Mouse (Mus musculus): Measurements from ENCODE around the gene Grifin. TPM values are rescaled to one million over a fixed set of nuclear protein-coding genes. Genes with fewer than 3 reads are reported as not detected.

The Grifin gene
- not detected for total RNA-seq (2021)
- long read RNA-seq, experiment 1, result 0 reads
- long read RNA-seq, experiment 2, result 0 reads

GRCm38 (mm10) chr5:140564896-140565295, at the start of gene Grifin:
Gene Grifin (minus strand): TSS chr5:140565071.
- no peak for DNase-seq (ENCODE audit: low spot score in 2 of 2)

DNA sequence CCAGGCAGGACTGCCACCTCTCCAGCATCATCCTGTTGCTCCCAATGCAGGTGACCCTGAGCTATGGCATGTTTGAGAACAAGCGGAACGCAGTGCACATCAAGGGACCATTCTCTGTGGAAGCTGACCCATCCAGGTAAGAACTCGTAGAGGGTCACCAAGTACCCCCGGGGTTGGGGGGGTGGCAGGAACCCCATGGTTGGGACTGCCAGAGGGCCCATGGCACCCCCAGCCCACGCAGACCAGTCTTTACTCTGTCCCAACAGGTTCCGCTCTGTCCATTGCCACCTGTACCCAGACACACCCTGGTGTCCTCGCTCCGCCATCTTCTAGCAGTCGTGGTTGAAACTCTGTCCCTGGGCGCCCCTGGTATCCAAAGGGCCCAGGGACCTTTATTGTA, 49.3 kb upstream of the Grifin start:
- DNase-seq (ENCODE audit: low spot score in 2 of 2), result no peak

GRCm38 (mm10) chr5:140612191-140612590, 47.3 kb upstream of the Grifin start:
- DNase-seq (ENCODE audit: low spot score in 2 of 2), result no peak

- DNase-seq (ENCODE audit: low spot score in 2 of 2), result no peak
Measured at GRCm38 (mm10) chr5:140611611-140612185, 46.8 kb upstream of the Grifin start.

DNA sequence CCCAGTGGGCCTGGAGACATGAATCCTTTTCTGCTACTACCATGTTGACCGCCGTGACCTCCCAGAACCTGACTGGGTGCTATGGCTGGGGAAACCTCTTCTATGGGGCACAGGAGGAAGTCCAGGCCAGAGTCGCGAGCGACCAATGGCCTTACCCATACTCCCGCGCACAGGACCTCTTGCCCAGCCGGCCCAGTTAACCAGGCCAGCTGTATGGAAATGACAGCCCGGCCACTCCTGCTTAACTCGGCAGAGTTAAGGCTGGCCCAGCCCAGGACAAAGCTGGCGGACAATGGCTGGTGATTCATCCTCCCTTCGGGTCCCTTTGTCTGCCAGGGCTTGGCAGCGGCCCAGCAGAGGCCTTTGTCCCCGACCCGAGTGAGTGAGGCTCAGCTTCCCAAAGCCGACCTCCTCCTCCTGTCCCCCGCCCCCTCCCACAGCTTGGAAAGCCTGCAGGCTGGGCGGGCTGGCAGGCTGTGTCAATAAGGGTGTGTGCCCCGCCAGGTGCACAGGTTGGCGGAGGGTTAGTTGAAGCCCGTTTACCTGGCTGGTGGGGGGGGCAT, 46.2 kb upstream of the Grifin start:
- DNase-seq (ENCODE audit: low spot score in 2 of 2), result peak in 1 of 2 experiments; percentile 61

DNA sequence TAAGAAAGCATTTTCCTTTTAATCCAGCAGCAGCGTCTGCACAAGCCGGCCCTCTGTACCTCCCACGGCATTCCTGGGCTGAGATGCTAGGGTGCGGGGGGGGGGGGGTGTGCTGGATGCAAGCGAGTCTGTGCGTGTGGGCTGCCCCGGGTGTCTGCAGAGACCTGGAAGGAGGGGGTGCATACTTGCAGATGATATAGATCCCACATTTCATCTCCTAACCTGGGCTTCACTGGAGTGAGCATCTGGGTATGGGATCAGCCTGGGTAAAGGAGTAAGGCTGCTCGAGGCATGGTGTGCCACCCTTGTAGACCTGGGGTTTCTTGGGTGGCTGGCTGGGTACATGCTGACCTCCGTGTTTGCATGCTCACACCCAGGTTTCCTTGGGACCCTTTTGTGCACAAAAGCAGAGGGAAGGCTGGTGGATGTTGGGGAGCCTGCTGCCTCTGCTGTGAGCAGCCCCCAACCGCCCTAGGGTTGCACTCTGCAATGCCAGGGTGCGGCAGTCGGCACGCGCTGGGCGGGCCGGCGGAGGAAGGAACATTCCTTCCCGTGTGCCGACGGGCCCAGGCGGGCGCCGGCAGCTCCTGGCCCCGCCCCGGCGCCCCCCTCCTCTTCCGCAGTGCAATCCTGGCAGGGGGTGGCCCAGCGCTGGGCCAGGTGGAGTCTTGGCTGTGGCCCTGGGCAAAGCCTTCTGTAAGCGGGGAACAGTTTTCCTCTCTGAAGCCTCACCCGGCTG, 45.6 kb upstream of the Grifin start:
- no peak for DNase-seq (ENCODE audit: low spot score in 2 of 2)

DNA sequence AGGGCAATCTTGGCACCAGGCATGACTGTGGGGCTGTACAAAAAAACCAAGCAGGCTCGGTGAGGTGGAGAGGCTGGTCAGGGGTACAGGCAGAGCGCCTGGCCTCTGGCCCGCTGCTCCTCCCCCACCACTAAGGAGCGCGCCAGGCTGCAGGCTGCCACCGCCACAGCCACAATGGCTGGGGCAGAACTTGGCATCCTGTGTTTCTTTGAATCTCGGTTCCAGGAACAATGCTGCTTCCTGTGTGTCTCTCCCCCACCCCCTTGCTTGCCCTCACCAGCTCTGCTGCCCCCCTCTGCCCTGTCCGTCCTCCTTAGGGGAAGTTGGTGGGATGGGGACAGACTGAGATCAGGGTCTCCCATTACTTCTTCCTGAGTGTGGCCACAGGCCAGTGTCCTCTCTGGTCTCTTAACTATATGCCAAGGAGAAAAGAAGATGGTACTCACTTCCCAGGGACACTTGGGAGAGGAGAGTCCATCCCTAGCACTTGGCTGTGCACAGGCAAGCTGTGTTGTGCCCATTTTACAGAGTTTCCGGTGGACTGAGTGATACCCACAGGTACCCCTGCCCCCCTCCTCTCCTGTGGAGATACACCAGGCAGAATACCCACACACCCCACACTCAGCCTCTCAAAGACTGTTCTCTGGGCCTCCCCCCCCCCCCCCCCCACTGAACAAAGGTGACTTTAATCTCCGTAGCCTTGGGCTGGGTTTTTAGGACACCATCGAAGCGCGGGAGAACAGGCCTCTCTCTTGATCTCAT, 44.8 kb upstream of the Grifin start:
- DNase-seq (ENCODE audit: low spot score in 2 of 2), result peak in 1 of 2 experiments; percentile 67

- DNase-seq (ENCODE audit: low spot score in 2 of 2), result peak in 1 of 2 experiments; percentile 59
Measured at GRCm38 (mm10) chr5:140608634-140609015, 43.8 kb upstream of the Grifin start.

DNA sequence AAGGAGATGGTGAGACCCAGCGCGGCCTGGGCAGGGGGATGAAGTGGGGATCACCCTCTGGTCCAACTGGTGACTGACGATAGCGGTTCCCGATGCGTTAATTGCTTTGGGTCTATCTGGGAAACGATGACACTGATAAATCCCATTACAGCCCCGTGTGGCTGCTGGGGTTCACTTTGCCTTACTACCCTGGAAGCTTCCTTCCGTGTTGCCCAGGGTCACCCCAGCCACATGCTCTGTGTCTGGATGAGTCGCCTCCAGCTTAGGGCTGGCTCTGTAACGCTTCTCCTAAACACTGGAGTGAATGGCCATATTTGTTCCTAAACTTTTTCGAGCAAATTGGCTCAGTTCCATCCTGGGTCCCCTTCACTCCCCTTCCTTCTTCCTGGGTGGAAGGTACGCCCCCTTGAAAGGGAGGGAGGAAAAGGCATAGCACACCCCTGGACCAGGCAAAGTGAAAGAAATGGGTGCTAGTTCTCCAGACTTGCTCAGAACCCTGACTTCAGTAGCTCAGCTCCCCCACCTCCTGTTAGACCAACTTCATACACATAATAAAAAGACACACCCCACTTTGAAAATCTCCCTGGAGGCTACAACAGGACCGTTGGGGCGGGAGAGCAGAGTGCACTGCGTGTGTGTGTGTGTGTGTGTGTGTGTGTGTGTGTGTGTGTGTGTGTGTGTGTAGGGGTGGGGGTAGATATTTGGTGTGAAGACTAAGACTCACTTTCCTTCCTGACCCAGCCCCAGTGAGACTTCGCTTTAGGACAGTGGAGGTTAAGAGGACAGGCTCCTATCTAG, 43.2 kb upstream of the Grifin start:
- no peak for DNase-seq (ENCODE audit: low spot score in 2 of 2)

GRCm38 (mm10) chr5:140607001-140607835, 42.3 kb upstream of the Grifin start, which contains the start of gene Lfng:
Gene Lfng (plus strand): TSS chr5:140607320.
- DNase-seq (ENCODE audit: low spot score in 2 of 2), result peak; percentile 78 to 85

DNA sequence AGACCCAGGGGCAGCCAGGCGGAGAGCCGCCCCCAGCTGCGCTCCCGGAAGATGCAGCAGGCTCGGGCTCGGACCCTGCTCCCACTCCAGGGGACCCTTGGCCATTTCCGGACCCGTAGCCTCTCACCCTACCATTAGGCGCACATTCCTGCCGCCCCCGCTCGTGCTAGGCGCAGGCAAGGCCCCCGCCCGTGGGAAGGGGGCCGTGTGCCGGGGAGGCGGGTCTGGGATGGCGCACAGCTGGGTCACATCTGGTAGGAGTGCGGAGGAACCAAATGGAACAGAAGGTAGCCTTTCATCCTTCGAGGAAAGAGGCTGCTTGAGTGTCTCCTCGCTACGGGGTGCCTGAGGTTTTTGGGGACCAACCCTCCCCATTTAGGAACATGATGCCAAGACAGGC, 41.5 kb upstream of the Grifin start:
- no peak for DNase-seq (ENCODE audit: low spot score in 2 of 2)

DNA sequence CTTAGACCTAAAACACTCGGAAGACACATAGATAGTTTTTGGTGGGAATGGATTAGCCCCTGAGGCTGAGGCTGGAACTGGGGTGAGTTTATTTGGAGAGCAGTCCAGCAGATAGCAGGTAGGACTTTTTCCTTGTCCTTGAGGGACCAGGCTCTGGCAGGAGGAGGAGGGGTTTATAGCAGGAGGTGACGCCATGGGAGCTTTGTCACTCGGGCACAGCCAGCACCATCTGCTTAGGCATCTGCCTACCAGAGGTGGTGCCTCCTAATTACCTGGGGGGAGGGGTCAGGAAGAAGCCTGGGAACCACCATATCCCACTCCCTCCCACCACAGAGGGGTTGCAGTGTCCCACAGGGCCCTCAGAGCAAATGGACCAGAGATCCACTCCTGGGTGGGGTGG, 40.4 kb upstream of the Grifin start:
- DNase-seq (ENCODE audit: low spot score in 2 of 2), result no peak

DNA sequence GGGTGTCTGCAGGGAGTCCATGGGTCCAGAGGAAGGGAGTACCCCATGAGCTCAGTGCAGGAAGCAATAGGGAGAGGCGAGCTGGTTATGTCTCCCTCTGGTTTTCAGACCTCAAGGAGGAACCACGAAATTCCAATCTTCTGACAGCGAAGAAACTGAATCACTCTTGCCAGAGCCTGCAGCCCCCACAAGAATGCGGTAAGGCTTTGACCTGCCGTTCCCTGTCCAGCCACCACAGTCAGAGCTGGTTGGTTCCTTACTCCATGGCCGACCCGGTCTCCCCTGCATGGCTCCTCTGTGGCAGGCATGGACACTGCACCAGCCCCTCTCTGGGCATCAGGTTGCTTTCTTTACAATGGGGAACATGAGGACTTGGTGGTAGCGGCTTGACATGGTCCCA, 39.5 kb upstream of the Grifin start:
- no peak for DNase-seq (ENCODE audit: low spot score in 2 of 2)

DNA sequence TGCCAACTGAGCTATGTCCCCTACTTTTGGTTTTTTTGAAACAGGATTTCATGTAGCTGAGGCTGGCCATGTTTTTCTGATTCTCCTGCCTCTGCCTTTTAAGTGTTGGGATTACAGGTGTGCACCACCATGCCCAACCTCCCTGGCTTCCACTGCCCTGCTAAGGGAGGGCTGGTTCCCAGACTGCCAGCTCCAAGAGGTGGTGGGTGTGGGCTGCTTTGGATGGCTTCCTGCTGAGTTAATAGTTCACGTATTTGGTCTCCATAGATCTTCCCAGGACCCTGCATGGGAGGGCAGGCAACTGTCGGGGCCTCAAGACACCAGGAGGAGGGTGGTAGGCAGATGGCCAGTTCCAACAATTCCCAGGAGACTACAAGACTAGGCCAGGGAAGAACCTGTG, 37.7 kb upstream of the Grifin start:
- no peak for DNase-seq (ENCODE audit: low spot score in 2 of 2)

GRCm38 (mm10) chr5:140601712-140602111, 36.8 kb upstream of the Grifin start:
- DNase-seq (ENCODE audit: low spot score in 2 of 2), result no peak

DNA sequence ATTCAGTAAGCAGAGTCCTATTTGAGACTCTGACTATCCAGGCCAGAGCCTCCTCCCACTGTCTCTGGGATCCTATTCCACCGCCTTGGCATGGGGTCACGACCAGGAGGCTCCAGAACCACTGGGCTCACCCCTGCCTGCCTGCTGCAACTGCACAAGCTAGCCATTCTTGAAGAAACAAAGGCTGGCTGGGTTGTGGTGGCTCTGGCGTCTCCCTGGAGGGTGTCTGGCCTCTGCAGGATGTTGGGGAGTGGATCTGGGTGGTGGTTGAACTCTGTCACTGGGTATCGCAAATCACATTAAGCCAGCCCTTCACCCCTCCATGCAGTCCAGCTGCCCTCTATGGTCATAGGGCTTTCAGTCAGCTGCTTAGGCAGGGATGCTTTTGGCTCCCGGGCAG, 35.1 kb upstream of the Grifin start:
- DNase-seq (ENCODE audit: low spot score in 2 of 2), result no peak

GRCm38 (mm10) chr5:140597787-140598186, 32.9 kb upstream of the Grifin start:
- no peak for DNase-seq (ENCODE audit: low spot score in 2 of 2)

DNA sequence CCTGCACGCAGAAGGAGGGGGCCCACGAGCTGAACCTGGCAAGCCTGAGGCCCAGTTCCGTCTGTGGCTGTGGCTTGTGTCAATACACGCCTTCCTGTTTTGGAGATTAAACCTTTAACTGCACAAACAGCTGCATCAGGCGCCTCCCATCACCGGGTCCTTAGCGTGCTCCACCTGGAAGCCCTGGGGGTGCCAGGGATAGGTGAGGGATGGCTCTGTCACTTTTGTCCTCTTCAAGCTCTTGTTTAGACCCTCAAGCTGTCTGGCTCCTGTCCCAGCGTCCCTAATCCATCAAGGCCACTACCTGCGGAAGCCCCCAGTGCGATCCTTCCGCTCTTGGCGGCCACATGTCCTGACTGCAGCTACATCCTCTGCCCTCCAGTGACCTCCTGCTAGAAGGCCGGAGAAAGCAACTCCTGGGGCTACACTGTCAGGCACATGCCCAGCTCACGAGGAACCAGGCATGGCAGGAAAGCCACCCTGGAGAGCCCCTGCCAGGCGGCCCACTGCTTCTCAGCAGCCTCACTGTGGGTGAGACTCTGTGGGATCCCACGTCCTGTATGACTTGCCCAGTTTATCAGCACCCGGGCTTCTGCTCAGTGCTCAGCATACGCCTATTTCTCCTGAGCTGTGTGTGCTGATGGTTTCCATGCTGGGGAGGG, 32.2 kb upstream of the Grifin start:
- no peak for DNase-seq (ENCODE audit: low spot score in 2 of 2)

GRCm38 (mm10) chr5:140596426-140596825, 31.6 kb upstream of the Grifin start:
- no peak for DNase-seq (ENCODE audit: low spot score in 2 of 2)

- no peak for DNase-seq (ENCODE audit: low spot score in 2 of 2)
Measured at GRCm38 (mm10) chr5:140594846-140595245, 30.0 kb upstream of the Grifin start.

Data from layer of hippocampus, postnatal 14 days (tissue).